Mouse (Mus musculus): ENCODE measurements around the gene Gnaq.

DNA sequence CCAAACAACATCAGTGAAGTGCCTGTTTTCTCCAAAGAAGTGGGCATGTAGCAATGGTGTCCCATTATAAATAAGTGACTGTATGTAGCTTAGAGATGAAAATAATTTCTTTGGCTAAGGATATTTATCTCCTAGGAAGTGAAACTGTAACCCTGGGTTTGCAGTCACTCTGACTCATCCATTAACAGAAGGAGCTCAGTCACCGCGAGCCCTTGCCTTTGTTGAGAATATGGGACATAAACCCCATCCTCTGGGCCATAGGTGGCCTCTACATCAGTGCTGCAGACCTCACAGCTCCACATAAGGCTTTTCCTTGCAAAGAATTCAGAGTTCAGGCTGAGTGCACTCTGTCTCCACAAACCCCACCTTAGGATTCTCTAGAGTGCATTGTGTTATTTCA, 77.0 kb downstream of the Gnaq start:
- TF ChIP-seq CTCF (IDR thresholded peaks at IDR 0.05; ENCODE audit: borderline replicate concordance, control insufficient read depth, extremely low read depth, insufficient read depth, low read length, poor library complexity) (no peak), POLR2A (IDR thresholded peaks at IDR 0.05; ENCODE audit: control insufficient read depth, extremely low read depth, insufficient read depth, low read length, poor library complexity) (no peak)

Data from thymus, adult 2 months (tissue).